Mouse (Mus musculus) C2C12 (cell line): ENCODE results near the gene Ccdc162.

Experiments
- CTCF ChIP-seq: IDR thresholded peaks from one replicate; pipeline ENCODE4 v1.5.1; 2011; ENCODE audit not compliant: control insufficient read depth, insufficient read depth, insufficient read length
- FOSL1 ChIP-seq: IDR thresholded peaks from one replicate; pipeline ENCODE4 v1.8.0; 2011; ENCODE audit warnings: mild to moderate bottlenecking, low read length; ENCODE audit not compliant: poor library complexity, insufficient read depth, severe bottlenecking
- MAX ChIP-seq: IDR thresholded peaks from one replicate; pipeline ENCODE4 v1.6.1; 2011; ENCODE audit warnings: mild to moderate bottlenecking, control low read depth
- MYOD1 ChIP-seq: IDR thresholded peaks from one replicate; pipeline ENCODE4 v1.6.1; 2011; ENCODE audit warnings: low read depth; ENCODE audit not compliant: control insufficient read depth, insufficient read length
- MYOG ChIP-seq: IDR thresholded peaks from one replicate; pipeline ENCODE4 v1.6.1; 2011; ENCODE audit not compliant: control insufficient read depth, insufficient read length; ENCODE audit errors: extremely low read depth
- USF1 ChIP-seq: IDR thresholded peaks from one replicate; pipeline ENCODE4 v1.6.1; 2011; ENCODE audit warnings: low read depth, mild to moderate bottlenecking, control low read depth, moderate library complexity

DNA sequence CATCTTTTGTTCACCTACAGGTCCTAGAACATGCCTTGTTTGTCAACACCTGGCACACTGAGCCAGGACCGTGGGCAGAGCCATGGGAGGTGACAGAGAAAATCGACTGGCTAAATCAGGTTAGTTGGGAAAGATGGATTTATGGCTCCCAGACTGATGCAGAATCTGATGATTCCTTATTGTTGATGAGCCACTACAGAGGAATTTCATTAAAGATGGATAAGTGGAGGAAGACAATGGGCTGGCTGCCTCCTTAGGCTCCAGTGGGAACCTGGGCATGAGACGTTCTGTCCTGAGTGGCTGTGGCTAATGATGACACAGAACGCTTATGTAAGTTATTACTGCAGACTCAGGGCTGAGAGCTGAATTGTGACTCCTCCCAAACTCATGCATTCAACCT is 162.7 kb downstream of the Ccdc162 start:
- TF ChIP-seq CTCF (no peak), FOSL1 (no peak), MAX (no peak), MYOG (no peak), USF1 (no peak), MYOD1 (no peak)
